Mouse (Mus musculus): ENCODE measurements around the gene Hnf1a.

Hnf1a gene

GRCm38 (mm10) chr5:114970824-114971227 lies at the start of gene Hnf1a:
TSS of gene Hnf1a (minus strand) at chr5:114971094.
- DNase-seq: no peak

GRCm38 (mm10) chr5:115018813-115019212 lies 47.9 kb upstream of the Hnf1a start:
- peak; percentile 92 for DNase-seq

- no peak for DNase-seq
These were observed 47.4 kb upstream of the Hnf1a start for GRCm38 (mm10) chr5:115018270-115018669.

- DNase-seq: peak; percentile 71
These were observed 44.2 kb upstream of the Hnf1a start for GRCm38 (mm10) chr5:115015121-115015520.

- peak; percentile 91 for DNase-seq
These were observed 43.7 kb upstream of the Hnf1a start for GRCm38 (mm10) chr5:115014570-115014969.

GRCm38 (mm10) chr5:115013436-115013835 lies 42.5 kb upstream of the Hnf1a start:
- DNase-seq: peak; percentile 79

GRCm38 (mm10) chr5:115011519-115012261 lies 40.8 kb upstream of the Hnf1a start:
- DNase-seq: peak; percentile 97

GRCm38 (mm10) chr5:115011217-115011518 lies 40.3 kb upstream of the Hnf1a start:
- DNase-seq: no peak

- DNase-seq: peak; percentile 99
These were observed 39.8 kb upstream of the Hnf1a start, which contains the start of gene Sppl3 for GRCm38 (mm10) chr5:115010577-115011216. TSS of gene Sppl3 (plus strand) at chr5:115011137.

- DNase-seq: peak; percentile 74
These were observed 39.1 kb upstream of the Hnf1a start for GRCm38 (mm10) chr5:115009961-115010360.

- peak; percentile 87 for DNase-seq
These were observed 38.2 kb upstream of the Hnf1a start for GRCm38 (mm10) chr5:115009143-115009542.

GRCm38 (mm10) chr5:115008307-115008706 lies 37.4 kb upstream of the Hnf1a start:
- no peak for DNase-seq

GRCm38 (mm10) chr5:115007768-115008167 lies 36.9 kb upstream of the Hnf1a start:
- DNase-seq: no peak

GRCm38 (mm10) chr5:115003224-115003873 lies 32.5 kb upstream of the Hnf1a start:
- DNase-seq: peak; percentile 46

- peak; percentile 67 for DNase-seq
These were observed 31.9 kb upstream of the Hnf1a start for GRCm38 (mm10) chr5:115002781-115003180.

- DNase-seq: peak; percentile 66
These were observed 30.6 kb upstream of the Hnf1a start for GRCm38 (mm10) chr5:115001464-115001863.

GRCm38 (mm10) chr5:115000503-115000902 lies 29.6 kb upstream of the Hnf1a start:
- peak; percentile 81 for DNase-seq

- peak; percentile 44 for DNase-seq
These were observed 26.4 kb upstream of the Hnf1a start for GRCm38 (mm10) chr5:114997327-114997726.

GRCm38 (mm10) chr5:114996447-114996846 lies 25.6 kb upstream of the Hnf1a start:
- peak; percentile 45 for DNase-seq

GRCm38 (mm10) chr5:114985074-114985473 lies 14.2 kb upstream of the Hnf1a start:
- DNase-seq: no peak

GRCm38 (mm10) chr5:114982001-114982400 lies 11.1 kb upstream of the Hnf1a start:
- DNase-seq: no peak

GRCm38 (mm10) chr5:114980122-114980748 lies 9.3 kb upstream of the Hnf1a start:
- no peak for DNase-seq

Measured in heart, adult 11 months (tissue).